Mouse (Mus musculus) ES-Bruce4 (cell line): ENCODE data around the gene Arhgap10.

Source experiments
- CTCF ChIP-seq: IDR thresholded peaks from one replicate; pipeline ENCODE4 v1.8.1; 2011; ENCODE audit warnings: low read depth, low read length
- EP300 ChIP-seq: IDR thresholded peaks from 2 replicates; pipeline ENCODE4 v1.6.1; 2011; ENCODE audit warnings: low read depth, low read length; ENCODE audit not compliant: insufficient read depth
- POLR2A ChIP-seq: IDR thresholded peaks from one replicate; pipeline ENCODE4 v1.8.1; 2011; ENCODE audit warnings: low read length; ENCODE audit not compliant: insufficient read depth

DNA sequence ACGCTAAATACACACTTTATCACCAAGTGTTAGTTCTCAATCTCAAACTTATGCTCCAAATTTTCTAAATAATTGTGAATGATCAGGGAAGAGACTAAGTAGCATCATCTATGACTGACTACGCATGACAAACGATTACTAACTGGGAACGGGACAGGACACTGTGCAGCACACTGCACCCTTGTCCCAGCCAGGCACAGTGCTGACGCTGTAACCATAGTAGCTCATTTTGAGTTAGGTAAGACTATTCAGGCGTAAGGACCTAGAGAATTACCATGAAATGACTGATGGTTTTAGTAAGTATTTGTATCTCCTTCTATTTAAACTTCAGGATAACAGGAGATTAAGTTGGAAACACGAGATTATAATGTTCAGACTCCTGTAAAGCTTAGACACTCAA lies 33.5 kb downstream of the Arhgap10 start:
- TF ChIP-seq EP300 (no peak), CTCF (no peak), POLR2A (no peak)
